Mouse (Mus musculus) liver, embryonic 15.5 days (tissue): ENCODE measurements around the gene Pglyrp1. TPM values are rescaled to one million over a fixed set of nuclear protein-coding genes. Genes with fewer than 3 reads are reported as not detected.

Source experiments
- ATAC-seq: fragments of 200-750 bp; cut with Nextera tagmentation; 2 replicates; pipeline ENCODE4 v1.8.0; 2017; ENCODE audit warnings: moderate number of reproducible peaks, mild to moderate bottlenecking, moderate library complexity; ENCODE audit not compliant: insufficient read depth
- H3K27ac ChIP-seq: fragments of 300-500 bp; sonication (generic); replicated peaks from 2 replicates; pipeline ENCODE4 v1.5.1; 2015; ENCODE audit warnings: mild to moderate bottlenecking, inconsistent platforms
- H3K27me3 ChIP-seq: fragments of 300-500 bp; sonication (generic); 2 replicates; pipeline ENCODE4 v1.6.1; 2015; ENCODE audit warnings: mild to moderate bottlenecking, inconsistent platforms
- H3K36me3 ChIP-seq: fragments of 300-500 bp; sonication (generic); replicated peaks from 2 replicates; pipeline ENCODE4 v1.6.1; 2015; ENCODE audit warnings: moderate library complexity, mild to moderate bottlenecking, inconsistent platforms
- H3K4me1 ChIP-seq: fragments of 300-500 bp; sonication (generic); replicated peaks from 2 replicates; pipeline ENCODE4 v1.6.1; 2015; ENCODE audit warnings: inconsistent platforms
- H3K4me2 ChIP-seq: fragments of 300-500 bp; sonication (generic); 2 replicates; pipeline ENCODE4 v1.6.1; 2015; ENCODE audit warnings: moderate library complexity, mild to moderate bottlenecking, inconsistent platforms
- H3K4me3 ChIP-seq: fragments of 300-500 bp; sonication (generic); replicated peaks from 2 replicates; pipeline ENCODE4 v1.5.1; 2015; ENCODE audit warnings: mild to moderate bottlenecking, inconsistent platforms
- H3K9ac ChIP-seq: fragments of 300-500 bp; sonication (generic); 2 replicates; pipeline ENCODE4 v1.6.1; 2015; ENCODE audit warnings: moderate library complexity, mild to moderate bottlenecking, inconsistent platforms
- H3K9me3 ChIP-seq: fragments of 300-500 bp; sonication (generic); replicated peaks from 2 replicates; pipeline ENCODE4 v1.6.1; 2016; ENCODE audit warnings: inconsistent platforms
- WGBS: fragments of 180-500 bp; shearing (Covaris S2); methylation state at CpG from one replicate; pipeline ENCODE4 v1.1.7; 2015; ENCODE audit warnings: mixed read lengths; ENCODE audit not compliant: insufficient replicate concordance; 5-methylcytosine and 5-hydroxymethylcytosine counted together
- polyA plus RNA-seq: library from polyadenylated mRNA; unstranded; fragments of >200 nt; fragmentation: Nextera tagmentation; extraction: Ambion mirVana; gene quantifications from 2 replicates; pipeline ENCODE4 v1.2.1, GENCODE M21; 2015

Pglyrp1 gene
- polyA plus RNA-seq, 1 experiment from 2014 or later: 69.3 TPM

DNA sequence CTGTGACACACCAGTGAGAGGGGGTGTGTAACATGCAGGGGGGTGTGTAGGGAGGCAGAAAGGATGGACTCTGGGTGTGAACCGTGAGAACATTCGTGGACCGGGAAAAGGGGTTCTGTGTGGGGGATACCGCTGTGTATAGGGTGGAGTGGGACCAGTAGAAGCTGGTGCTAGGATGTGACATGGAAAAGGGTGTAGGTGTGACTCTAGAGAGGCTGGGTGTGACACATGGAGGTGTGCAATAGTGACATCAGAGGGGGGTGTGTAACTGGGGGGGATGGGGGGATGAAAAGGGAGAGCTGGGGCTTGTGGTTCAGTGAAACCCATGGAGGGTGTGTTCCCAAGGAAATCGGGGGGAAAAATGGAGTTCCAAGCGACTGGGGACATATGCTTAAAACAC lies 55.8 kb downstream of the Pglyrp1 start:
- ATAC-seq: no peak
- Histone ChIP-seq H3K4me3 (peak overlapping the region; percentile 38; the same call in 1 of the 2 replicates), H3K27me3 (peaks cover 74% of the 10 kb centered on the region), H3K9me3 (no peaks in the 10 kb centered on the region), H3K36me3 (no peaks in the 10 kb centered on the region), H3K4me1 (peaks cover 8% of the 10 kb centered on the region), H3K9ac (no peak overlapping the region), H3K27ac (0 out of 2 replicates have a peak overlapping the region, but pooled peaks have one; percentile 29), H3K4me2 (0 out of 2 replicates have a peak overlapping the region, but pooled peaks have one; percentile 1)
- WGBS: 37% methylated on average over 6 of the region's 6 CpGs

- Histone ChIP-seq H3K4me1 (peaks cover 8% of the 10 kb centered on the region), H3K36me3 (no peaks in the 10 kb centered on the region), H3K9me3 (no peaks in the 10 kb centered on the region), H3K27me3 (peaks cover 66% of the 10 kb centered on the region), H3K9ac (no peak overlapping the region), H3K27ac (no peak overlapping the region), H3K4me3 (no peak overlapping the region), H3K4me2 (0 out of 2 replicates have a peak overlapping the region, but pooled peaks have one; percentile 1)
- 5% methylated on average over 3 of the region's 3 CpGs for WGBS
- no peak for ATAC-seq
Observed at GRCm38 (mm10) chr7:18927759-18928158, 56.6 kb downstream of the Pglyrp1 start.

Other genes with a start within 250 kb of the Pglyrp1 start
- gene Psg21, start 214.6 kb upstream of the Pglyrp1 start, polyA plus RNA-seq: not detected in 2 replicates
- not detected in 2 replicates for gene Psg20, start 185.1 kb upstream of the Pglyrp1 start, polyA plus RNA-seq
- 0.07 and 0.16 TPM in 2 replicates for gene Psg22, start 153.2 kb upstream of the Pglyrp1 start, polyA plus RNA-seq
- gene Psg19, start 72.8 kb upstream of the Pglyrp1 start, polyA plus RNA-seq: not detected in 2 replicates
- not detected in 2 replicates for gene Psg17, start 49.7 kb upstream of the Pglyrp1 start, polyA plus RNA-seq
- 0.15 and 0.18 TPM in 2 replicates for gene Mill2, start 31.4 kb upstream of the Pglyrp1 start, polyA plus RNA-seq
- gene Ccdc61, start 39.1 kb downstream of the Pglyrp1 start, polyA plus RNA-seq: 8.4 and 11.1 TPM in 2 replicates
- 0.06 TPM in 2 replicates for gene Nova2, start 54.6 kb downstream of the Pglyrp1 start, polyA plus RNA-seq
- not detected in 2 replicates for gene Nanos2, start 116.1 kb downstream of the Pglyrp1 start, polyA plus RNA-seq
- 0.15 and 0.55 TPM in 2 replicates for gene Mypop, start 119.9 kb downstream of the Pglyrp1 start, polyA plus RNA-seq
- gene Irf2bp1, start 132.7 kb downstream of the Pglyrp1 start, polyA plus RNA-seq: 8.2 and 9.9 TPM in 2 replicates
- 45.8 and 52.1 TPM in 2 replicates for gene Foxa3, start 152.2 kb downstream of the Pglyrp1 start, polyA plus RNA-seq
- 14.6 and 15.4 TPM in 2 replicates for gene Sympk, start 153.0 kb downstream of the Pglyrp1 start, polyA plus RNA-seq
- not detected in 2 replicates for gene Rsph6a, start 183.4 kb downstream of the Pglyrp1 start, polyA plus RNA-seq
- 3.6 and 5.4 TPM in 2 replicates for gene Dmwd, start 204.9 kb downstream of the Pglyrp1 start, polyA plus RNA-seq
- gene Dmpk, start 212.5 kb downstream of the Pglyrp1 start, polyA plus RNA-seq: 13.9 and 15.8 TPM in 2 replicates
- 0.90 and 1.2 TPM in 2 replicates for gene Six5, start 223.3 kb downstream of the Pglyrp1 start, polyA plus RNA-seq
- gene Gm4969, start 247.0 kb downstream of the Pglyrp1 start, polyA plus RNA-seq: 0.14 and 0.17 TPM in 2 replicates
- gene Fbxo46, start 248.5 kb downstream of the Pglyrp1 start, polyA plus RNA-seq: 5.1 TPM in 2 replicates